Mouse (Mus musculus): ENCODE data around the gene Srr. TPM values are rescaled to one million over a fixed set of nuclear protein-coding genes. Genes with fewer than 3 reads are reported as not detected.
A peak's percentile ranks its signal among the peaks of the same experiment; 100 is the strongest.

The Srr gene
- 5.6 and 16.8 TPM in 2 replicates for total RNA-seq (2014; fragmentation: Nextera tagmentation)
- total RNA-seq (2017), result 3.2 and 10.2 TPM in 2 replicates

DNA sequence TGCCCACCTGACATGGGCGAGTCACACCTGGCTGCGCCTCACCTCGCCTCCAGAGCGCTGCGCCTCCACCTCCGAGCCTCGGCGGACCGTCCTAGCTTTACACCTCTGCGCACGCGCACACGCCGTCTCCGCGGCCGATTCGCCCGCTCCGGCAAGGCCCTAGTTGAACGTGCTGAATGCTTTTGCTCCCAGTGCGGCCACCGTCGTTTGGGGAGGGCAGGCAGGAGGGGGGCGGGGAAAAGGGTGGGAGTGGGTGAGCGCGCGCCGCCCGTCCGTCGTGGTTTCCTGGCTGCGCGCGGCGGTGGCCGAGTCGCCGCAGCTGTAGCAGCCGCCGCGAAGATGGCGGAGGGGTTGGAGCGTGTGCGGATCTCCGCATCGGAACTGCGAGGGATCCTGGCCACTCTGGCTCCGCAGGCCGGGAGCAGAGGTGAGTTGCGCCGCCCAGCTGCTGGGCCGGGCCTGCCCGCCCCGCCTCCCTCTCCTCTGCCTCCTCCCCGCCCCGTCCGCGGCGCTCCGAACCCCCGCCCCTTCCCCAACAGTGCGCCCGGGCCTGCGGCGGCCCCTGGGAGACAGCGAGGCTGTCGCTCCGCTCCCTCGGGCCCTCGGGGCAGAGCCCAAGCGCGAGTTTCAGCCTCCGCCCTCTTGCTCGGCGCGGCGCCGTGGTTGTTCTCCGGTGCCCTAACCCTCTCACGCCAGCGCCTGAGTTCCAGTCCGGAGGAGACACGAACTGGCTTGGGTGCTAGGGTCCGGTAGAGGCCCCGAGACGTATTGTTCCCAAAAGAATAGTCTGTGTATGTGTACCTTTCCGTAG lies at the start of gene Srr, which contains the start of gene Smg6:
TSS of gene Srr (minus strand) at position 372 of the 811 bp plus-strand sequence.
TSS of gene Smg6 (plus strand) at position 247 of the 811 bp plus-strand sequence.
- peak; percentile 88 for ATAC-seq (replicated peaks; ENCODE audit: poor library complexity, severe bottlenecking)

DNA sequence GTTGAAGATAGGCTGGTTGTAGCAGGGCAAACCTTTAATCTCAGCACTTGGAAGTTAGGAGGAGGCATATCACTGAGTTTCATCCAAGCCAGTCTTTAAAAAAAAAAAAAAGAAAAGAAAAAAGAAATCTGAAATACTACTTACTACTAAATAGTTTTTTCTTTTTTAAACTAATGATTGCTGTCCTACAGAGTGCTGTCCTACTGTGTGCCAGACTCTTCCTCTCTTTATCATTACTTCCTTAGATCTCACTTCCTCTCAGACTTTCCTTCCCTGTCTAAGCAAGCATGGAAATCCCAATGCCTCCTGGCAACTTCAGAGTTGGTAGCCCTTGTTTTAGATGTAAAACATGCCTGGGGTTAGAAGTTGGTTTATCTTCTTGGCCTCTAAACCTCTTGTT lies 48.9 kb upstream of the Srr start:
- ATAC-seq (replicated peaks; ENCODE audit: poor library complexity, severe bottlenecking), result no peak

DNA sequence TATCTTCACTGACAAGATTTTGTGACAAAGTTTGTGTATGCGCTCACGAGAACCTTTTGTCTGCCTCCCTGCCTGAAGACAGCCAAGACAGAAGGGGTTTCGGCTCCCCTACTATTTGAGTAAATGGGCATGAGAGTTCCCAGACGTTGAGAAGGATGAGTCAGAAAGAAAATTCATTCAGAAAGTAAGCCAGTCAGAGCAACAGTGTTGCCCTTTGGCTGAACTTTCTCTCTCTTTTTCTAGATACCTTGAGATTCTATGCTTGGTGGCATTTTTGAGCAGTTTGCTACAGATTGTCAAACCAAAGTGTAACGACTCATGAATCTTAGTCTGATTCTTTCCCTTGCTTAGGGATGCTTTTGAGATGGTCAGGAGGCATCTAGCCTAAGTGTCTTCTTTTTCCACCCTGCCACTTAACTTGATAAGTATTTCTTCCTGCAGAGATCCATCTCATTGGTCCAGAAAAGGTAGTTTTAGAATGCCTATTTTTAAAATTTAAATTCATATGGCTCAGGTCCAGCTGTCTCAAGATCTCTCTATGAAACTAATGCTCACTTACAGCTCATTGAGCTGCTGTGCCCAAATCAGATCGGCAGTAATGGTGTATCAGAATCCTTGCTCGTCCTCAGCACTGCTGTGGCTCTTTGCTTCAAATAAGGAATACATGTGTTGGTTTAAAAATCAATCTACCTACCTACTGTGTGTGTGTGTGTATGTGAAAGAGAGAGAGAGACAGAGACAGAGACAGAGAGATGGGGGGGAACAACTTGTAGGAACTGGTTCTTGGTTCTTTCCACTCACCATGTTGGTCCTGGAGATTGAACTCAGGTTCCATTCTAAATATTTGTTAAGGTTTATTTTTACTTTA lies 47.8 kb upstream of the Srr start:
- ATAC-seq (replicated peaks; ENCODE audit: poor library complexity, severe bottlenecking), result no peak

DNA sequence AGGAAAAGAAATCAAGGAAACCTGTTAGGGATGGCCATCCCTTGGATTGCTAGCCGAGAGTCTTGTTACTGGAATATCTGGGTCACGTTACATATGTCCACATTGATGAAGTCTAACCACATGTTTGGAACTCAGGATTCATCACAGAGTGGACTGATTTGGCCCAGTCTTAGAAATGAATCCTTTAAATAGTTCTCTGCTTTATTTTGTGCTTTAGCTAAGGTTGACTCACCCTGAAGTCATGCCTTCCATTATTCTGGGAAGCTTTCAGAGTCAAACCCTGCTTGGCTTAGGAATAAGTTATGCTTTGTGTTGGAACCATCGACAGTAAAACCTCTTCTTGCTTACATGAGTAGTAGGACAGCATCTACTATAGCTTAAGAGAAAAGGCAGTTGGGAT lies 39.8 kb upstream of the Srr start:
- no peak for ATAC-seq (replicated peaks; ENCODE audit: poor library complexity, severe bottlenecking)

DNA sequence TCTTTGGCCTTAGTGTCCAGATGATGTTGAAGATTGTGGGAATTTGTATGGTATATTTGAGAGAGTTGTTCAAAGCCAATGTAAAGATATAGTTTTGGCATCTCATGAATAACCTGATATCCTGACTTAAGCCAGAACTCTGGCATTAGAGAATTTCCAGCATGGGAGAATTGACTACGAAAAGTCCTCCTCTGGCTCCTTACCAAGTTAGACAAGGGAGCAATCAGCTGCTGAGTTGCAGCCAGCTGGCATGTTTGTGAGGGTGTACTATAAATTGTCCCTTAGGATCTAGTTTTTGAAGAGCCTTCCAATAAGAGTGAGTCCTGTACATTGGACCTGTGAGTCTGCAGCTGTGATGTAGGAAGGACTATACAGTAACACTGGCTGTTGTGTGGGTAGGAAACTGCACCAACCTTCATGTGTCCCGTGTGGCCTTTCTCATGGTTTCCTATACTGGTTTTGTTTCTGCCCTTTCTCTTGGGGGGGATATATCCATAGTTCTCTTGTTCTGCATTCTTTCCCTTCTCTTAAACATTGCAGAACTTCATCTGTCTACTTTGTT lies 37.2 kb upstream of the Srr start:
- ATAC-seq (replicated peaks; ENCODE audit: poor library complexity, severe bottlenecking), result no peak

DNA sequence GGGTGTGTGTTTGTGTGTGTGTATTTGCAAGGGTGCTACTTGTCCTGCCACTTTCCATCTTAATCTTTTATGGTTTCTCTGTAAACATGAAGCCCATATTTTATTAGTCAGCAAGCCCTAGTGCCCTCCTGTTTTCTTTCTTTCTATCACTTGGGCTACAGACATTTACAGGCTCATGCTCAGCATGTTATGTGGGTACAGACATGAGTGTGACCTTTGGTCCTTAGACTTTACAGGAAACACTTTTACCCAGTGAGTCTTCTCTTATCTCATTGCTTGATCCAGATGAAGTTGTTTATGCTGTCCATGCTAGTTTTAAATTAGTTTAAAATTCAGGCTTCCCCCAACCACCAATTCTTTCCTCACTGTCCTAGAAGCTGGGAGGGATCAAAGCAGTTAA lies 36.2 kb upstream of the Srr start:
- ATAC-seq (replicated peaks; ENCODE audit: poor library complexity, severe bottlenecking), result no peak

DNA sequence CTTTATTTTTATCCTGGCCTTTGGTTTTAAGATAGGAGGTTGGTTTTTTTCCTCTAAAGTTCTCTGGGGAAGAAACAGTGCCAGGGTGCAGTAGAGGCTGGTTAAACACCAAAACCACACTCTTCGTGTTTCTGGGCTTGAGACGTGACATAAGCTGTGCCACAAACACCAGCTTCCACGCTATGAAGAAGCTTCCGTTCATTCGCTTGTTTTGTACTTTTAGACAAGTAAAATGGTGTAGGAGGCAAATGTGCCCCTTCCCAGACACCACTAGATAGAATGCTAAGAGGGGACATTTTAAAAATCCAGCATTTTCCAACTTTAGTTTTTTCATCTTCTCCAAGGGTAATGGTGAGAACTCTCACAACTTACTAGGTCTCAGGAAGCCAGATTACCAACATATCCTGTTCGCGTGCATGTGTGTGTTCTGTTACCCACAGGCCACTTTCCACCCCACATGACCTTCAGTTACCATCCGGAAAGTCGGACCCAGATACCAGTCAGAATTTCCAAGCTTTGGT lies 34.3 kb upstream of the Srr start:
- peak; percentile 54 for ATAC-seq (replicated peaks; ENCODE audit: poor library complexity, severe bottlenecking)

DNA sequence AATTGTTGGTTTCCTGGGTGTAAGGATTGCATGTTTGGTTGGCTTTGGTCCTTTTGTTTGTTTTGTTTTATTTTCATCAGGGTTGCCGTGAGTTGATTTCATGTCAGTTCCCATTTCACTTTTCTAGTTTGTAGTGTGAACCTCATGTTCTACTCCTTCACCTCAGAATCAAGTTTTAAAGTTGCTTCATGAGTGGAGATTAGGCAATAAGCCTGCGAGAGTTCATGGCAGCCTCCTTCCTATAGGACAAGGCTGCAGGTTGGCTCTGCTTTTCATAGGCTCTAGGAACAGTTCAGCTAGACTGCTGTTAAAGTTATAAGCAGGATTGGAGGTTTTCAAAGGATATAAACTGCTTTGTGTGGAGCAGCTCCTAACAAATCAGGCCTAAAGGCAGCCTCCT lies 33.8 kb upstream of the Srr start:
- peak; percentile 89 for ATAC-seq (replicated peaks; ENCODE audit: poor library complexity, severe bottlenecking)

DNA sequence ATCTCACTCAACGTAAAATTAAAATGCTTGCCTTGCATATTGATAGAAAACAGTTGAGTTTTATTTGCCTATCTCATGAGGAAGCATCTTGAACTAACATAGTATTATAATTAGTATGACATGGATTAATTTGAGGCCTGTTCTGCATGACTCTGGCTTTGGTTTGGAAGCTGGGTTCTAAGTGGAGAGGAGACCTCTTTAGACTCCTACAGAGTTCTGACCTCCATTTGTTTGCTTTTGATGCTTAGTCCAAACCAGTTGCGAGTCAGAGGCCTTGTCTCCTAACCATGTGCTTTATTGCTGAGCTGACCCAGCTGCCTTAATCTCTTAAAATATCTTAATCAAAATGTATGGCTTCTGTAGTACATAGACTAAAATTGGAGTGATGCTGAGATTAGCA lies 31.9 kb upstream of the Srr start:
- no peak for ATAC-seq (replicated peaks; ENCODE audit: poor library complexity, severe bottlenecking)

DNA sequence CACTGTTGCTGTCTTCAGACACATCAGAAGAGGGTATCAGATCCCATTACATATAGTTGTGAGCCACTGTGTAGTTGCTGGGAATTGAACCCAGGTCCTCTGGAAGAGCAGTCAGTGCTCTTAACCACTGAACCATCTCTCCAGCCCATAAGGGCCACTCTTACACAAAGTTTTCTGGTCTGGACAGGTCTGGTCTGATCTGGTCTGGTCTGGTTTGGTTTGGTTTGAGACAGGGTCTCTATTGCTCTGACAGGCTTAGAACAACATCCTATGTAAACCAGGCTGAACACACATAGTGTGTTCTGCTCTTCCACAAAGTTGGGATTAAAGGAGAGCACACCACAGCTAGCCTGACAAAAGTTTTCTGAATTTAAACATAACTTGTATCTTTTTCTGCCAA lies 30.3 kb upstream of the Srr start:
- ATAC-seq (replicated peaks; ENCODE audit: poor library complexity, severe bottlenecking), result no peak

DNA sequence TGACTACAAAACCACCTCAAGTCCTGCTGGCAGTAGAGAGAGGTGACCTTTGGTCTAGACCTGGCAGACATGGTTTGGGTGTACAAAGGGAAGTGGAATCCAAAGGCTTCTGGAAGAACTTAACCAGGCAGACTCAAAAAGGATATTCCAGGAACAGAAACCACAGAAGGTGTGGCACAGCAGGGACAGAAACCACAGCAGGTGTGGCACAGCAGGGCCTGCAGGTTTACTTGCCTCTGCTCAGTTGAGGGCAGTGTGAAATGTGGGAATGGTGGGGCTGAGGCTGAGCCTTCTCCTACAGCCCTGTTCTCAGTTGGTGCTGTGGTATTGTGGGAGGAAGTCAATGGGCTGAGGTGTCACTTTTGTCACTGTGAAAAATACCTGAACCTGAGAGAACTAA lies 29.2 kb upstream of the Srr start:
- ATAC-seq (replicated peaks; ENCODE audit: poor library complexity, severe bottlenecking), result no peak

DNA sequence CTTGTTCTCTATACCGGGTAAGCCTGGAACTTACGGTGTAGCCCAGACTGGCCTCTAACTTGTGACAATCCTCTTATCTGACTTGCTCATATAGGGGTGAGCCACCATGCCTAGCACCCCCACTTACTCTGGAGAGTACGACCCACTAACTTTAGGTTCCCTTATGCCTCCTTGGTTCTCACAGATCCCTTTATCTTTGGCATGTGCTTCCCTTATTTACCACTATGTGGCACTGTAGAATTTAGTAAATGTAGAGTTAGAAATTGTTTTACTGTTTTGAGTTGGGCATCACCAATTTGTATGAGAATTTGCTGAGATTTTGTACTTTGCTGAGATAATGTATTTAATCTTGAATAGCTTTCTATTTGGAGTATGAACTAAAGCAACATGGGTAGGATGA lies 20.6 kb upstream of the Srr start:
- ATAC-seq (replicated peaks; ENCODE audit: poor library complexity, severe bottlenecking), result peak; percentile 69

DNA sequence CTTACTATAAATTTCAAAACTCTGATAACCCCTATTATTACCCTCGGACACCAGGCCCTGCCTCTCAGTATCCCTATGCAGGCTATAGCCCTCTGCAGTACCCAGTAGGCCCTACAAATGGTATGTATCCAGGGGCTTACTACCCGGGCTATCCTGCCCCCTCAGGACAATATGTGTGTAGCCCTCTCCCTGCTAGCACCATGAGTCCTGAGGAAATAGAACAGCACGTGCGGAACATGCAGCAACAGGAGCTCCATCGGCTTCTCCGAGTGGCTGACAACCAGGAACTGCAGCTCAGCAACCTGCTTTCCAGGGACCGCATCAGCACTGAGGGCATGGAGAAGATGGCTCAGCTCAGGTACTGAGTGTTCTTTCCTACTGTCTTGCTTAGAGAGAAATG lies 4.6 kb upstream of the Srr start:
- ATAC-seq (replicated peaks; ENCODE audit: poor library complexity, severe bottlenecking), result no peak

DNA sequence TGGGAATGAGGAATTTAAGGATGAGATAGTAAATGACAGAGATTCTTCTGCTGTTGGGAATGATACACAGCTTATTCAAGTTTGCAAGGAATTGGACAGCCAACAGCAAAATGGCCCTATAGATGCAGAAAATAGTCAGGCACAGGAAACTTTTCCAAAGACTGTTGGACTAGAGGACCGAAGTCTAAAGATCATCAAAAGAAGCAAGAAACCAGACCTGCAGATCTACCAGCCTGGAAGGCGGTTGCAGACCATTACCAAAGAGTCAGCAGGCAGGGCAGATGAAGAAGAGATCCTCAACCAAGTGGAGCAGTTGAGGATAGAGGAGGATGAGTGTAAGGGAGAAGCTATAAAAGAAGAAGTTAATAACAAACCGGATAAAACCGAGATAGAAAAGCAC lies 3.4 kb upstream of the Srr start:
- no peak for ATAC-seq (replicated peaks; ENCODE audit: poor library complexity, severe bottlenecking)

DNA sequence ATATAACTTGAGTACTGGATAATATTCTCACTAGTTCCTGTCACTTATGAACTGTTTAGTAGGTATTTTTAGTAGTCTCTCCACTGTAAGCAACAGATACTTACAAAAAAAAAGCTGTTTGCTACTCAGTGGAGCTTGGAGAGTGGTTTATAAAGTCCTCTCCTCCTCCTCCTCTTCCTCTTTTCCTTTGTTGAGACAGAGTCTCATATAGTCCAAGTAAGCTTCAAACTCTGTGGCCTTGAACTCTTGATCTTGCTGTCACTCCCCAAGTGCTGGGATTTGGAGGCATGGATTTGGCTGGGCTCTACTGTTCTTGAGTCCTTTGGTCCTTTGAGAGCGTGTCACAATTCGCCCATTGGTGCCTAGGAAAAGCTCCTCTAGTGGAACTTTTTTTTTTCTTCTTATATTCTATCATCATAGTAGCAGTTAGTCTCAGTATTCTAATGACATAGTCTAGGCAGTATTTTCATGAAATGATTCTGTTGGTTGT lies 1.5 kb upstream of the Srr start:
- ATAC-seq (replicated peaks; ENCODE audit: poor library complexity, severe bottlenecking), result no peak

DNA sequence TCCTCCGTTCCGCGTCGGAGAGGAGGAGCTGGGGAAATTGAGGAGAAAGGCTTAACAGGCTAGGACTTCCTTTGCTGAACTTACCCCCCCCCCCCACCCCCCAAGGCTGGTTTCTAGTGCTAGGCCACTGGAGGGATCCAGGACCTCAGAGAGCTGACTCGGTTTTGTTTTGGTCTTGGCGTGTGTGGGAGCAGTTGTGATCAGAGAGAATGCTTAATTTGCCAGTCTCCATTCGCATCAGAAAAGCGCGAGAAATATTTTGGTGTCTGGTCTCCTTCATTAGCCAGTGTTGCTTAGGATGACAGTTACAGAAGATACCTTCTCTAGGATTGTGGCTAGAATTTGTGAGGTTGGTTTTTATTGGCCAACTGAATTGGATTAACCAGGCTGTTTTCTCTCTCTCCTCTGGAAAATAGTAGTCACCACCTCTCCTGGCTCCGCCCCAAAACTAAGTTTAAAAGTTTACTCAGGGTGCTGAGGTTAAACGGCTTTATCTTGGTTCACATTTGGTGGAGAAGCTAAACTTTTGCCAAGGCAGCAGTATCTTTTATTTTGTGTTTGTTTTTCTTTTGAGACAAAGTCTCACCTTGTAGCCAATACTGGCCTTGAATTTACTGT lies 749 bp upstream of the Srr start:
- peak; percentile 12; the same call in 1 of the 2 replicates for ATAC-seq (replicated peaks; ENCODE audit: poor library complexity, severe bottlenecking)

DNA sequence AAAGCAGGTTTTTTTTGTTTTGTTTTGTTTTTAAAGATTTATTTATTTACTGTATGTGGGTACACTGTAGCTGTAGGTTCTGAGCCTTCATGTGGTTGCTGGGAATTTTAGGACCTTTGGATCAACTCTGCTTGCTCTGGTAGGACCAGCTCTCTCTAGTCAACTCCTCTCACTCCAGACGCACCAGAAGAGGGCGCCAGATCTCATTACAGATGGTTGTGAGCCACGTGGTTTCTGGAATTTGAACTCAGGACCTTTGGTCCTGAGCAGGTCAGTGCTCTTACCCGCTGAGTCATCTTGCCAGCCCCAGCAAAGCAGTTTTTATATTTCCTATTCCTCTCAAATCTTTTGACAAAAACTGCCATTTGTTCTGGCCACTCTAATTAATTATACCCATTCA lies 1.6 kb downstream of the Srr start:
- ATAC-seq (replicated peaks; ENCODE audit: poor library complexity, severe bottlenecking), result no peak

DNA sequence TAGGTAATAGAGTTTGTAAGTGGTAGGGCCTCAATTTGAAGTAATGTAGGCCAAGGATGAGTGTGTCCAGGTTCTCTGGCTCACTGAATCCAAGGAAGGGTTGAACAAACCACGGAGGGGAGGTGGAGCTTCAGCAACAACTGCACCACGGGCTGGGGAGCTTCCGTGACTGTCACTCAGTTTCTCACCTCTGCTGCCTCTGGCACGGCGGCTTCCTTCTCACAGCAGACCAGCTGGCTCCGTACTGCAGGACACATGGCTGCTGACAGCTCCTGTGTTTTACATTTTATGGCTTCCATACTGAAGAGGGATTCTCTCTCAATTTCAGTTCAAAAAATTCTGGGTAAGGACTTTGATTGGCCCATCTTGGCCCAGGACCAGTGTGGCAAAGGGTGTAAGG lies 6.5 kb downstream of the Srr start:
- ATAC-seq (replicated peaks; ENCODE audit: poor library complexity, severe bottlenecking), result no peak

DNA sequence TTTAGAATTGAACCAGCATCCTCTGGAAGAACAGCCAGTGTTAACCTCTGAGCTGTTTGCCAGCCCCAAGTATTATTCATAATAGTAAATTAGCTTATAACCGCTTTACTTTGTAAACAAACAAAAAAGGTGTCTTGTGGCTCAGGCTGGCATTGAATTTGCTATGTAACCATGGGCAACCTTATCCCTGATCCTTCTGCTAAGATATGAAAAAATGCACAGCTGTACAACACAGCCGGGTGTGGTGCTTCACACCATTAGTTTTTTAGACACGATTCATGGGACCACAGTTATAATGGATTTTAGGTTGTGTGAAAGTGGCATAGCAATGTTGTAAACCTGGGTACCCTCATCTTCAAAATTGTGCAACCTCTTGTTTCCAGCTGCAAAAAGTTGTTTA lies 13.3 kb downstream of the Srr start:
- no peak for ATAC-seq (replicated peaks; ENCODE audit: poor library complexity, severe bottlenecking)

DNA sequence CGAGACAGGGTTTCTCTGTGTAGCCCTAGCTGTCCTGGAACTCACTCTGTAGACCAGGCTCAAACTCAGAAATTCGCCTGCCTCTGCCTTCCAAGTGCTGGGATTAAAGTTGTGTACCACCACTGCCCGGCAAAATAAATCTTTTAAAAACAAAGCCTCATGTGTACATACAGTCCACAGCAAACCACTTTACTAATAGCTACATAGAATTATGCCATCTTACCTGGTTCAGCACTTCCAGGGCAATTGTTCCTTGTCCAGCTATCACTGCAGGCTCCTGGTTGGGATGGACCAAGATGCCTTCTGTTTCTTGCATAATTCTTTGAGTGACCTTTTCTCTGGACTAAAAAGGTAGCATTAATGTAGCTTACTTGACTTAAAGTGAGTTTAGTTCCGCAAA lies 15.8 kb downstream of the Srr start:
- ATAC-seq (replicated peaks; ENCODE audit: poor library complexity, severe bottlenecking), result no peak
